Mouse (Mus musculus) lung, postnatal 4 days (tissue): ENCODE results near the gene Efna2.

ENCODE experiments used
- DNase-seq, 2 experiments: peaks; one replicate each; pipeline ENCODE4 v3.0.0; 2021

Gene Efna2

DNA sequence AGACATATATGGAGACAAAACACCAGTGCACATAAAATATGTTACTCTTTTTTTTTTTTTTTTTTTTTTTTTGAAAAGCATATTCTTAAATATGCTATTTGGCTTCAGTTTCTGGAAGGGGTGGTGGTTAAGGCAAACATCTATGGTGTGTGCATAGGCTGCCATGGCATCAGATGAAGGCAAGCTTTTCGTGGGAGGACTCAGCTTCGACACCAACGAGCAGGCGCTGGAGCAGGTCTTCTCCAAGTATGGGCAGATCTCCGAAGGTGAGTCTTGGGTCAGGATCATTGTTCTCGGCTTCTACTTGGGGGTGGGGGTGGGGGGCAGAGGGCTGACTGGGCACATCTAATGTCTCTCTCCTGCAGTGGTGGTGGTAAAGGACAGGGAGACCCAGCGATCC lies 9.6 kb upstream of the Efna2 start:
- DNase-seq = no peak

- DNase-seq = no peak
Observed at GRCm38 (mm10) chr10:80170052-80170451, 9.2 kb upstream of the Efna2 start.

GRCm38 (mm10) chr10:80170601-80171021 lies 8.7 kb upstream of the Efna2 start:
- DNase-seq = peak in 1 of 2 experiments; percentile 43

DNA sequence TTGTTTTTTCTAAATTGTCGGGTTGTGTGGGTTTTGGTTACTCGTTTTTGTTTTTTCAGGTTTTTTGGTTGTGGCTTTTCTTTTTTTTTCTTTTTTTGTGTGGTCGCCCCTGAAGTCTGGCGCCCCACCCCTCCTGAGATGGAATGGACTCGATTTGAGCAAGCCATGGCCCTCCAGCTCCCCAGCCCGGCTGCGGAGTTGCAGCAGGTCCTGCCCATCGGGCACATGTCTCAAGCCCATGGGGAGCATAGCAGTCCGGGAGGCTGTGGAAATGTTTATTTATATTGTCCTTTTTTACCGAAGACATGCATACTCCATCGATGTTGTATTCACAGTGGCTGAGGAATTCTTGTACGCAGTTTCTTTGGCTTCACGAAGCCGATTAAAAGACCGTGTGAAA lies 8.0 kb upstream of the Efna2 start:
- peak in 1 of 2 experiments; percentile 26 for DNase-seq

GRCm38 (mm10) chr10:80171760-80172526 lies 7.3 kb upstream of the Efna2 start:
- peak in 1 of 2 experiments; percentile 42 for DNase-seq

DNA sequence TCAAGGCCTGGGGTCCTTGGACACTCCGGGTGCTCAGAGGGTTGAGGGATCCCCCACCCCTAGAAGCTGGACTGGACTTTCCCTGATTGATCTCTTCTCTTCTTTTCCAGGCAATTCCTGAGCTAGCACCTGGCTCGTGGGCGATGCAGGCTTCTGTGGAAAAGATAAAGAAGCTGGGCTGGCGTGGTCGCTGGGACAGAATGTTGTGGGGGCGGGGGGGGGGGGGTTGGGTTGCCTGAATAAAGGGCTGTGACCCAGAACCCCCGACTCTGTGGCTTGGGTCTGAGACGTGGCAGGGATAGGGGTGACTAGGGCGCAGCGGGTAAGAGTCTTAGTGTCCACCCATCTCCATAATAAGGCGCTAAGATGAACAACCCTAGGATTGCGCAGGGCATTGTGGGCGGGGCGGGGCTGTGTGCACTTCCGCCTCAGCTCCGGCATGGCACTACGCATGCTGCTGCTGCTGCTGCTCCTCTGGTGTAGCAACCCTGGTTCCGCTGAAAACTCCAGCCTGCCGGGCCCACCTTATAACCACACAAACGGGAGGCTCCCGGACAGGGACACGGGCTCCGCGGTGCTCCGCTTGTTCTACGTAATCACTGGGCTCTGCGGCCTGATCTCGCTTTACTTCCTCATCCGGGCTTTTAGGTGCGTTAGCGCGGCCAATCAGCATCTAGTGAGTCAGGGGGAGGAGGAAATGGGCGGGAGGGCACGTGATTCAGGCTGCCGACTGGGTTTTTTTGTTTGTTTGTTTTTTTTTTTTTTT lies 6.6 kb upstream of the Efna2 start, which contains the start of gene 1600002K03Rik:
Gene 1600002K03Rik, plus strand, starts transcription at position 418 of the 766 bp plus-strand sequence.
- DNase-seq = peak; percentile 91 to 92

DNA sequence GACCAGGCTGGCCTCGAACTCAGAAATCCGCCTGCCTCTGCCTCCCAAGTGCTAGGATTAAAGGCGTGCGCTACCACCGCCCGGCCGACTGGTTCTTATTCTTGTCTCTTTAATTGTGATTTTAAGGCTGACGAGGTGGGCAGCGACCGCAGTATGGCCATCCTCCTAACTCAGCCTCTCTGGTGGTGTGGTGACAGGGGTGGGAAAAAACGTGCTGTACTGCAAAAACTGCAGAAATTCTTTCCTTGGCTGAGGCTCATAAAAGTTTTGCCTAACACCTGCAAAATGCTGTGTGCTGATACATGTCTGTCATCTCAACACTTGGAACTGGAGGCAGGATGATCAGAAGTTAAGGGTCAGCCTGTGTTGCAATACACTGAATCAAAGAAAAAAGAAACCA lies 5.9 kb upstream of the Efna2 start:
- no peak for DNase-seq

- DNase-seq = peak in 1 of 2 experiments; percentile 25
Observed at GRCm38 (mm10) chr10:80173955-80174640, 5.2 kb upstream of the Efna2 start.

DNA sequence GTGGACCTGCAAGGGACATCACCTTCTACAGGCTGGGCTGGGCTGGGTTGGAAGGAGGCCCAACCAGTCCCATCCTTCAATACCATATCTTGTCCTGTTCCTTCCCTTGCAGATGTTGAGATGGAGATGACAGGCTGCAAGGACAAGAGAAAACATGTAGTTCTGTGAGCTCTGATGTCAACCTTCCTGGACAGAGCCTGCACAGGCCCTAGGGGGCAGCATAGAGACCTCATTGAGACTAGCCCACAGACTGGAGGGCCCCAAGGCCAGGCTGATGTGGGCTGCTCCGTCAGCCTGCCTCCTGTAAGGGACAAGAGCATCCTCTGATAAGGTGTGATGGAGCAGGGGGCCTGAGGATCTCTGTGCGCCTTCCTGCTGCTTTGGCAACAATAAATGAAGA lies 4.6 kb upstream of the Efna2 start:
- peak; percentile 51 to 52 for DNase-seq

GRCm38 (mm10) chr10:80175536-80176269 lies 3.6 kb upstream of the Efna2 start:
- DNase-seq = peak; percentile 28 to 51

DNA sequence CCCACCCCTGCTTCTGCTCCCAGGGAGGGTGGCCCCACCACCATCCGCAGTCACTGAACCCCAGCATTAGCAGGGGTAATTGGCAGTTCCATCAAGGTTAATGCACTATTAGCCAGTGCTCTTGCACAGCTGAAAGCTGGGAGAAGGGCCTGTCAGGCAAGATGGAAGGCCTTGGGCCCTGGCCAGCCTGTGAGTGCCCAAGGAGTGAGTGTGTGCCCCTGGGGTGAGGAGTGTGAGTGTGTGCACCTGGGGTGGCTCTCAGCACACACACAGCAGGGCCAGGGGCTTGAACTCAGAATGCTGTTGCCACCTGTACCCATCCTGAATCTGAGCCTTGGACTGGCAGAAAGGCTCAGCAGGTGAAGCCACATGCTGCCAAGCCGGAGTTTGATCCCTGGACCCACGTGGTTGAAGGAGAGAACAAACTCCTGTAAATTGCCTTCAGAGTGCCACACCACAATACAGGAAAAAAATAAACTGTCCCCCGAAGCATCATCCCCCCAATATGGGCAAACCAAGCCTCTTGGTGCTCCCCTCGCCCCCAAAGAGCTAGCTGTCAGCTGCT lies 2.9 kb upstream of the Efna2 start:
- DNase-seq = peak in 1 of 2 experiments; percentile 21

DNA sequence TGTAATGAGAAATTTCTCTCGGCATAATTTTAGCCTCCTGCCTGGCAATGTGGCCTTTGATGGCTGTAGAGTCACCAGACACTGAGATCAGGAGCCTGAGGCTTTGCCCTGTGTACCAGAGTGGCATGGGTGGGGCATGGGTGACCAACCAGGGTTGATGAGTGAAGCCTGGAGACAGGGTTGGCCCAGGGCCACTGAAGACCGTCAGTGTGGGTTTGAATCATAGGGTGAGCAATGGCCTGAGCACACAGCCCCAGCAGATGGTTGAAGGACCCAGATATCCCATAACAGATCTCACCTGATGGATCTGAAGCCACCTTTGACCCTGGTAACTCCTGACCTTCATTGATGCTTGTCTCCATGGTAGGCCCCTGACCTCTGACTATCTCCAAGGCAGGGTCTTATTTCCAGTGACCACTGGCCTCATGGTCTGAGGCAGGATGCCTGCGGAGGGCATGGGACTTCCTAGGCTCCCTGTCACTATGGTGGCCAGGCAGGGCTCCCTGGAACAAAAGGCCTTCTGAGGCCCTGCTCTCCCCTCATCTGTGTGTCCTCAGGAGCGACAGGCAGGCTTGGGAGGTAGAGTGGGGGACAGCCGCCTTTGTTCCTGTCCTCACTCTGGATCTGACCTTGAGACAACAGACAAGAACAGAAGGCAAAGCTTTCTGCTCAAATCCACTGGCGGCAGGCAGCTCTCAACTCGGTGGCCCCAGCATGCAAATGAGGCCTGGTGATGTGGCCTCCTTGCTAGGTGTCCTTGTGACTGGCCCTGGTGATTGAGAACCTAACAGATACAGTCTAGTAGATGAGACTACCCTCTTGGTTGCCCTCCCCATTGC lies 1.6 kb upstream of the Efna2 start:
- peak in 1 of 2 experiments; percentile 23 for DNase-seq

- no peak for DNase-seq
Observed at GRCm38 (mm10) chr10:80180288-80180687, 1.0 kb downstream of the Efna2 start.

DNA sequence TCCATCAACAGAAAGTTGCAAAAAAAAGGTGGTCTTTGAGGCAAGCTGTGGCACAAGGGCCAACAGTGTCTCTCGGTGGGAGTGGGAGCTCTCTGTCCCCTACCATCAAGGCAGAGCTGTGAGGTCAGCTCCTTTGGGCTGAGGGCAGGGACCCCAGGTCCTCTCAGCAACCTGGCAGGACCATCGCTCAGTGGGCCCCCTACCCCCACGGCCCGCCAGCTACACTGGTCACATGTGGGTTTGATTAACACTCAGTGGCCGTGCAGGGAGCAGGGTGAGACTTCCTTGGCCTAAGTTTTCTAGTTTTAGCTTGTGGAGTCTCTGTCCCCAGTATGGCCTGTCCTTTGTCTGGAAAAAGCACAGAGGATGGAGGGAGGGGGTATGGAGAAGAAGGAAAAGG lies 1.5 kb downstream of the Efna2 start:
- no peak for DNase-seq

DNA sequence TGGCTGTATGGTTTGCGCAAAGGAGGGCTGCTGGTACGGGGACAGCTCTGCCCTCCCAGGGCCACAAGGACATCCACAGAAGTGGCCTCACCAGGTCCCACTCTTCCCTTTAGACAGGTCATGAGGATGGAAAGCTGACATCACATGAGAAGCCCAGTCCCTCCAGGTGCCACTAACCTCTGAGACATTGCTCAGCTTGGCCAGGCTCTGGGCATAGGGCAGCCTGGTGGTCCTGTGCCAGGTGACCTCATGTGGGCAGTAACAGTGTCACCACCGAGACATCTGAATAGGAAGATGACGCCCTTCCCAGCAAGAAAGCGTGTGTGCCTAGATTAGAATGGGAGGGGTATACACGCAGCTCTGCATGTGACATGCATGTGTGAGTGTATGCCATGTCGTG lies 3.3 kb downstream of the Efna2 start:
- DNase-seq = no peak

DNA sequence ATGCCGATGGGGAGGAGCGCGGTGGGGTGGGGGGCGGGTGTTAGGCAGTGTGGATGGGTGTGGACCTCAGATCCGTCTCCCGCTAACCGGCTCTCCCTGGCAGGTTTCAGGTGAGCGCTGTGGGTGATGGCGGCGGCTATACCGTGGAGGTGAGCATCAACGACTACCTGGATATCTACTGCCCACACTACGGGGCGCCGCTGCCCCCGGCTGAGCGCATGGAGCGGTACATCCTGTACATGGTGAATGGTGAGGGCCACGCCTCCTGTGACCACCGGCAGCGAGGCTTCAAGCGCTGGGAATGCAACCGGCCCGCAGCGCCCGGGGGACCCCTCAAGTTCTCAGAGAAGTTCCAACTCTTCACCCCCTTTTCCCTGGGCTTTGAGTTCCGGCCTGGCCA lies 7.4 kb downstream of the Efna2 start:
- DNase-seq = no peak

DNA sequence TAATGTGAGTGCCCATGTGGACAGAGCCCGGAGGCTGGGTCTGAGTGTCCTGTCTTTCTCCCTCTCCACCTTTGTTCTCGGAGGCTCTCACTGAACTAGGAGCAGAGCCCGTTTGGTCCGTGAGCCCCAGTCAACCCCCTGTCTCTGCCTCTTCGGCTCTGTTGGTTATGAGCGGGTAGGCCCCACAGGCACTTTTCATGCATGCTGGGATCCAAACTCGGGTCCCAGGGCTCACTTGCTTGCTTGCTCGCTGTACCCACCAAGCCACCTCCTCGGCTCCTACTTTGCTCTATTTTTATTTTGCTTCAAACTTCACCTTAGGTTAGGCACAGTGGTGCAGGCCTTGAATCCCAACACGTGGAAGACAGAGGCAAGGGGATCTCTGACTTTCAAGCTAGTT lies 8.5 kb downstream of the Efna2 start:
- no peak for DNase-seq

- DNase-seq = no peak
Observed at GRCm38 (mm10) chr10:80188453-80189024, 9.3 kb downstream of the Efna2 start.

DNA sequence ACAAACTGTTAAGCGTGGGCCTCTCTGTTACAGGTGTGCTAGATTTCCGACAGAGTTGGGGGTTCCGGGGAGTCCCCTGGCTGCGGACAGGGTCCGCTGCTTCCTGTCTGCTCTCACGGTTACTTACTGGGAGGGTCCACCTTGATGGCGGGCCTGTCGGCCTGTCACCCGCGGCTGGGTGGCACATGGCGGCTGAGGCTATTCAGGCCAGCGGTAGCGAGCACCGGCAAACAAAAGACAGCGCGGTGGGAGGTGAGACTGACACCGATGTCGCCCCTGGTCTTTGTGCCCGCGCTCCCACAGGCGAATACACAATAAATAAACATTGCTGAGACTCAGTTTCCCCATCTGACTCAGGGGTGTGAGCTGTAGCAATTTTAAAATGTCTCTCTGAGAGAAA lies 10.7 kb downstream of the Efna2 start:
- DNase-seq = no peak

DNA sequence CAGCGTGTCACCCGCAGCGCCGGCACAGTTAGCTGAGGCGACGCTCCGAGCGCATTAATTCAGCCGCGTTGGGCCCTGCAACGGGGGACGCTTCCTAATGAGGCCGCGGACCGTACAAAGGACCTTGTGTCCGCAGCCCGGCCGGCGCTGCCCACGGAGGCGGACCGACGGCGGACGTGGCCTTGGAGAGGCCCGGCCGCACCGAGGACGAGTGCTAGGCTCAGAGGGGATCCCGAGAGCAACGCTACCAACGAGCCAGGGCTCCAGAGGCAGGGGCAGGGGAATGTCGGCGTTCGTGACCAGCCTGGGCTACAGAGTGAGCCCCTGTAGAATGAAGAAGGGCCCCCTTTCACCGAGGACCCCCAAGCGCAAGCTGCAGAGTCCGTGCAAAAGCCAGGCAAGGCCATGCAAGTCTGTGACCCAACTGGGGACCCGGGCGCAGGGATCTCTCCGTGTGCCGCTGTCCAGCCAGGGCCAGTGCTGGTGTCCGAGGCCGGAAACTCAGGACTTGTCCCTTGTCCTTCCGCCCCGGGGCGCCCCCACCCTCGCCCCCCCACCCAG lies 11.3 kb downstream of the Efna2 start:
- peak; percentile 48 to 62 for DNase-seq

- peak in 1 of 2 experiments; percentile 14 for DNase-seq
Observed at GRCm38 (mm10) chr10:80193976-80194375, 14.7 kb downstream of the Efna2 start.
